Mouse (Mus musculus) cerebellum, adult 2 months (tissue): ENCODE measurements around the gene Mmp15. TPM values are rescaled to one million over a fixed set of nuclear protein-coding genes. Genes with fewer than 3 reads are reported as not detected.

Source experiments
- DNase-seq, 2 experiments: peaks; one replicate each; pipeline ENCODE4 v3.0.0; 2021
- H3K27ac ChIP-seq: fragments of 200-500 bp; 2 replicates; pipeline ENCODE4 v1.5.1; 2012; ENCODE audit warnings: low read length, control low read depth, inconsistent platforms; ENCODE audit not compliant: insufficient read depth
- H3K27me3 ChIP-seq: fragments of 200-500 bp; 2 replicates; pipeline ENCODE4 v1.6.1; 2012; ENCODE audit warnings: inconsistent platforms, mild to moderate bottlenecking, low read length, moderate library complexity; ENCODE audit not compliant: control insufficient read depth, insufficient read depth
- H3K4me1 ChIP-seq: fragments of 200-500 bp; 2 replicates; pipeline ENCODE4 v1.6.1; 2011; ENCODE audit warnings: low read length; ENCODE audit not compliant: control insufficient read depth, insufficient read depth
- H3K4me3 ChIP-seq: fragments of 200-500 bp; replicated peaks from 2 replicates; pipeline ENCODE3; 2011; ENCODE audit warnings: mild to moderate bottlenecking, low read depth, low read length, control low read depth; ENCODE audit not compliant: insufficient read depth
- CTCF ChIP-seq: fragments of 200-500 bp; IDR thresholded peaks from 2 replicates; pipeline ENCODE4 v1.5.1; 2011; ENCODE audit warnings: low read depth, mild to moderate bottlenecking, control low read depth, low read length, moderate library complexity, borderline replicate concordance; ENCODE audit not compliant: insufficient read depth
- POLR2A ChIP-seq: fragments of 200-500 bp; IDR thresholded peaks from 2 replicates; pipeline ENCODE4 v1.6.1; 2011; ENCODE audit warnings: low read length, control low read depth, borderline replicate concordance; ENCODE audit not compliant: insufficient read depth
- WGBS: fragments of 180-500 bp; shearing (Covaris S2); methylation state at CpG from one replicate; pipeline ENCODE4 v1.1.7; 2018; 5-methylcytosine and 5-hydroxymethylcytosine counted together
- polyA plus RNA-seq: library from polyadenylated mRNA; depleted of rRNA; stranded (reverse); fragments of >200 nt; gene quantifications from 2 replicates; pipeline ENCODE4 v1.2.3, GENCODE M21; 2012

Mmp15 gene
- polyA plus RNA-seq, 1 experiment = 12.1 TPM

- TF ChIP-seq CTCF = peak; percentile 61; the same call in 1 of the 2 replicates
- TF ChIP-seq POLR2A = no peak
- Histone ChIP-seq H3K27ac (no peak overlapping the region), H3K27me3 (no peaks in the 10 kb centered on the region), H3K4me1 (peaks cover 4% of the 10 kb centered on the region; the same call in 1 of the 2 replicates), H3K4me3 (no peak overlapping the region)
- 15% methylated on average over 8 of the region's 8 CpGs for WGBS
- peak; percentile 27 to 44 for DNase-seq
Measured at GRCm38 (mm10) chr8:95346643-95347545, 5.2 kb upstream of the Mmp15 start.

DNA sequence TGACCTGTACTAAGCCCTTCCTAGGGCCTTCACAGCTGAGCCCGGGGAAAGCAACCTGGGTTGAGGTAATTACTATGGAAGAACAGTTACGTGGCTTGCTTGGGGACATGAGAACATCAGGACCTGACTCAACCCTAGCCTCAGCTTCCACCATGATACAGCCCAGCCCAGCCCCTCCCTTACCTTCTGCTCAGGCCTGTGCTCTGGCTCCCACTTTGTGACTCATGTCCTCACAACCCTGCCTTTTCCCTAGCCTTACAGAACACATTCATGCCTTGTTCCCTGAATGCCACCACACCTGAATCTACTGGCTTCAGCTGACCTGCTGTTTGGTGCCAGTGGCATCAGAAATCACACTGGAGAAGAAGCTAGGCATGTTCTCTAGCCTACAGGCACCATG, 3.7 kb upstream of the Mmp15 start:
- WGBS = 96% methylated on average over 2 of the region's 2 CpGs
- Histone ChIP-seq H3K4me1 (peaks cover 4% of the 10 kb centered on the region; the same call in 1 of the 2 replicates), H3K4me3 (no peak overlapping the region), H3K27me3 (no peaks in the 10 kb centered on the region), H3K27ac (no peak overlapping the region)
- TF ChIP-seq CTCF (no peak), POLR2A (no peak)
- DNase-seq = no peak

- Histone ChIP-seq H3K4me3 (no peak overlapping the region), H3K27me3 (no peaks in the 10 kb centered on the region), H3K4me1 (peaks cover 4% of the 10 kb centered on the region; the same call in 1 of the 2 replicates), H3K27ac (no peak overlapping the region)
- peak; percentile 42 to 50 for DNase-seq
- 18% methylated on average over 19 of the region's 19 CpGs for whole genome bisulfite sequencing
- TF ChIP-seq POLR2A (no peak), CTCF (no peak)
Measured at GRCm38 (mm10) chr8:95348811-95349630, 3.0 kb upstream of the Mmp15 start.

- Histone ChIP-seq H3K4me1 (peaks cover 4% of the 10 kb centered on the region; the same call in 1 of the 2 replicates), H3K27ac (no peak overlapping the region)
Measured at GRCm38 (mm10) chr8:95351461-95351860, 607 bp upstream of the Mmp15 start.

GRCm38 (mm10) chr8:95352871-95353866, 1.1 kb downstream of the Mmp15 start:
- H3K4me1 ChIP-seq = peaks cover 4% of the 10 kb centered on the region; the same call in 1 of the 2 replicates
- peak overlapping the region; percentile 48 for H3K4me3 ChIP-seq
- no peaks in the 10 kb centered on the region for H3K27me3 ChIP-seq
- H3K27ac ChIP-seq = no peak overlapping the region
- WGBS = 5% methylated on average over 62 of the region's 62 CpGs
- TF ChIP-seq CTCF (no peak), POLR2A (no peak)
- DNase-seq = peak; percentile 42 to 54

More at GRCm38 (mm10) chr8:95351461-95351860, 607 bp upstream of the Mmp15 start:
- WGBS = 6% methylated on average over 15 of the region's 15 CpGs
- TF ChIP-seq CTCF (peak; percentile 5; the same call in 1 of the 2 replicates), POLR2A (no peak)
- no peaks in the 10 kb centered on the region for H3K27me3 ChIP-seq
- DNase-seq = no peak
- H3K4me3 ChIP-seq = peak overlapping the region; percentile 48

GRCm38 (mm10) chr8:95354606-95355005, 2.5 kb downstream of the Mmp15 start:
- DNase-seq = no peak
- TF ChIP-seq POLR2A = no peak
- no peak for TF ChIP-seq CTCF
- no peaks in the 10 kb centered on the region for H3K27me3 ChIP-seq
- H3K27ac ChIP-seq = no peak overlapping the region
- 87% methylated on average over 2 of the region's 2 CpGs for WGBS
- H3K4me1 ChIP-seq = no peaks in the 10 kb centered on the region; the same call in 1 of the 2 replicates
- H3K4me3 ChIP-seq = no peak overlapping the region
